Mouse (Mus musculus) adrenal gland, postnatal 10 days (tissue): ENCODE measurements at regions not wholly inside any gene's neighbourhood (a gene's known extent, or its start where the extent isn't known, plus 50 kb on each side); places are given as distances from the start of the nearest gene placed in this dataset.
A peak's percentile ranks its signal among the peaks of the same experiment; 100 is the strongest.

ENCODE experiments used
- DNase-seq: peaks from one replicate; pipeline ENCODE4 v3.0.0; 2021; ENCODE audit warnings: mixed read lengths

DNA sequence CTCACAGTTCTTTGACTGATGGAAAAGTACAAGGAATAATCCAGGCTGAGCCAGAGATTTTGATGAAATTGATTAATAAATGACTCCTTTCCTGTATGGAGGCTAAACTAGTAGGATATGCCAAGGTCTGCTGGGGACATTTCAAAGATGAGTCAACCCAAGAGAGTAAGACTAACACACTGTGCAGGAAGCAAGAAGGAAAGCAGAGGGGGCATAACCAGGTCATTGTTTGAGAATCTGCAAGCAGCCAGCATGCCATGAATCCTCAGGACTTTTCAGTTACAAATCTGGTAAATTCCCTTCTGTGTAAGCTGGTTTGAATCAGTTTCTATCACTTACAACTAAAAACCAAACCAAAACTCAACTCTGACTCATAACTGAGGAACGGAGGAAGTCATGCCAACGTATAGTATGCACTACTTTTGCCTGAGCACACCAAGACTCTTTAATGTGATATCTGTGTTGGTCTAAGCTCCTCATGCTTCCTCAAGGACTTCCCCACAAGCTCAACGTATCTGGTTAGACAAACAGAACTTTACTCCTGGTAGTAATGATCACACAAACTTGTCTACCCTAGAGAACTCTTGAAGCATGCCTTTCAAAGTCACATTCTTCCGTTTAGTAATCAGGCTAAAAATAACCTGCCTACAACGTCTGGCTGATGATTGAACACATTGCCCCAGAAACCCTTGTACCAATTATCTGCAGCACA is 314.0 kb upstream of the Adamts9 start:
- DNase-seq = no peak

GRCm38 (mm10) chr6:93253746-93254145 is 310.5 kb upstream of the Adamts9 start:
- DNase-seq = no peak

- no peak for DNase-seq
These were observed 305.7 kb upstream of the Adamts9 start for GRCm38 (mm10) chr6:93248973-93249372.

DNA sequence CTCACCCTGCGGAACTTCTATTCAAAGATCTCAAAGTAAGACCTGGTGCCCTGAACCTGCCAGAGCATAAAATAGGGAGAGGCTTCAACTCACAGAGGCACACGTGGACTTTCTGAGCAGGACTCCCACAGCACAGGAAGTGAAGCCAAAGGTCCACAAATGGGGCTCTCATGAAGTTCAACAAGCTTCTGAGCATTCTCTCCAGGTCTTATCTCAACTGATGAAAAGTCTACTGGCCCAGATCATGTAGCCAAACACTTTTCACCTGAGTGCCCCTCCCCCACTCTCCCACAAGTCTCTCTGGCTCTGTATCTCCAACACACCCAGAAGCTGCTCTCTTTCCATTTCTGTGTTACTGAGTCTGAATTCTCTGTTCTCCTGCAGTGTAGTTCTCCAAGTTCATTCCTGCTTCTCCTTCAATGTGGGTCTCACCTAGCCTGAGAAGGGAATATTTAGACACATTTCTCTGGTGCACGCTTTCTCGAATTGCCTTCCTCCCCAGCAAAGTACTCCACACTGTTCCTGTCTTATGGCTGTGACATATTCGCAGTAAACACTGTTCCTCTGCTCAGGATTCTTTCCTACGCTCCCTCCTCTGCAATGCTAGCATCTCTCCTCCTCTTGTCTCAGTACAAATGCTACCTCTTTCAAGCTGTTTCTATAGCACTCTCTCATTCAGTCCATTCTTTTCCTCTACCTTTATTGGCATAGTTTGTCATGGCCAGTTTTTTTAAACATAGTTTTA is 303.4 kb upstream of the Adamts9 start:
- DNase-seq = no peak

GRCm38 (mm10) chr6:93235550-93235949 is 292.3 kb upstream of the Adamts9 start:
- DNase-seq = no peak

DNA sequence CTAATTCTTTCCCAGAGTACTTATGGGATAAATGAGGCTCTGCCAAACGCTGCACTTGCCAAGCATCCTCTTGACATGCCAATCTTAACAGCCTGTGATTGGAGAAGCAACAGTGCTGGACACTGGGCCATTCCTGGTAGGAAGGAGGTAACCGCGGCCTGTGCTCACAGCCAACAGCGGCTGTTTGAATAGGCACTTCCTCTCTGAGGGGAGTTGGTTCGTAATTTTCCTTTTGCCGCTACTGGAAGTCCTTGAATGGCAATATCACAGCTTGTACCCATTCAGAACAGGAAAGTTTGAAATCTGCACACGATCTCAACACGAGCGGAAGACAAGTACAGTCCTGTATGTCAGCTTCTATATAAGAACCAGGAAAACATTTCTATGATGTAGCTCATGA is 289.3 kb upstream of the Adamts9 start:
- DNase-seq = no peak

GRCm38 (mm10) chr6:93230450-93230849 is 287.2 kb upstream of the Adamts9 start:
- DNase-seq = no peak

- no peak for DNase-seq
These were observed 286.0 kb upstream of the Adamts9 start for GRCm38 (mm10) chr6:93229320-93229719.

- peak; percentile 20 for DNase-seq
These were observed 280.6 kb upstream of the Adamts9 start for GRCm38 (mm10) chr6:93223610-93224550.

- peak; percentile 6 for DNase-seq
These were observed 274.8 kb upstream of the Adamts9 start for GRCm38 (mm10) chr6:93218015-93218593.

GRCm38 (mm10) chr6:93200886-93201285 is 257.6 kb upstream of the Adamts9 start:
- DNase-seq = no peak

GRCm38 (mm10) chr6:93194741-93195140 is 251.4 kb upstream of the Adamts9 start:
- DNase-seq = no peak

DNA sequence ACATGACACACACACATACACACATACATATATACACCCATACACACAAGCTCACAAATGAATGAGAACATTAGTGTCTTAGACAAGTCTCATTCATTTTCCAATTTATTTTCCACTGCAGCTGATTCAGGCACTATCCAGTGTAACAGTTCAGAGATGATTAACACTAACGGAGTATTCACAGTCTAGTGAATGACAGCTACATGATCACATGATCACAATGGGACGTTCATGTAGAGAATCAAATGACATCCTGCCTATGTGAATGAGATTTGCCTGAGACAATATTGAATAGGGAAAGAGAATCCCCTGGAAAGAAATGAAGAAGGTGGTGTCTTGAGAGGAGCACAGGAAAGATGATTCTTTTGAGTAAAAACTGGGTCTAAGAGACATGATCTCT is 249.7 kb upstream of the Adamts9 start:
- DNase-seq = no peak

DNA sequence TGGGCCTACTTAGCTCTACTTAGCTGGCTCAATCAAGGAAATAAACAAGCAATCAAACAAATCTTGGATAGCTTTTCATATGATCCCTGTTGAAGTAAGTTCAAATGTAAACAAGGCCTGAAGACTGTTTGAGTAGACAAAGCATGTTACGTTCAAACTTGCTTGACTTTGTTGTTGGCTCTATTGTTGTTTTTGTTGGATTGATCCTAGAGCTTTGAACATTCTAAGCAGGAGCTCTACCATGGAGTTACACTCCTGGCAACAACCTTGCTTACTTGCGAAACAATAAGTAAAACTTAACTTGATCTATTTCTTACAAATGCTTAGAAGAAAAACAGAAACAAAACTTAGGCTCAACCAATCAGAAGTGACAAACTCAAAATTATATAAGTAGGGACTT is 247.7 kb upstream of the Adamts9 start:
- DNase-seq = no peak

DNA sequence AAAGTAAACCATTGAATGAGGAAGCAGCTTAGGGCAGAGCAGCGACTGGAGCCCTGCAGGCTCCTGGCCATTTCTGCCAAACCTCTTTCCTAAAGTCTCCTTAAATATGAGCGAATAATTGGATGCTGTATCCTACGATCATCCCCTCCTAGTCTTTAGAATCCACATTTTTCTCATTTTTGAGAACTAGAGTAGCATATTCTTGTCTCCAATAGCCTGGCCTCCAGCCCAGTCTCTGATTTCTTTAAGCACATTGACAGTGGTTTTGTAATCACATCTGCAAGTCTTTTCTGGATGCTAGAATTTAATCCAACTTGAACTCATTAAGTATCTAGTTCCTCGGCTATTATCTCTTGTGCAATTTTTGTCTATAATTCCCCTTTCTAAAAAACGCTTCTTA is 225.2 kb upstream of the Adamts9 start:
- no peak for DNase-seq

DNA sequence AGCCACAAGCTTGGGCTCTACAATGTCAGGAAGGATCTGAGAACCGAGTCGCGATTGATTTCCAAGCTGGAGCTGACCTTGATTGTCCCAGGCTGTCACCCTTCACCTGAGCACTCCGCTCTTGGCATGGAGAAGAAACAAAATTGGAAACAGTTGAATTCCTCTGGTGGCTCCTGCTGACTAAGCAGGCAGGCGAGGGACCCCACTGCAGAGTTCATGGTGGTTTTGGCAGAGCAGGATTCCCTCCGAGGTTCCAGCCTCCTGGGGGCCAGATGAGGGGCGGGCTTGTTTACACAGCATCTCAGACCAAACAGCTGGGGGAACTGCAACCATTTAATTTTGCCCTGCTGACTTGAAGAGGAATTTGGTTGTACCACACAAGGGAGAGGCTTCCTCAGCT is 224.0 kb upstream of the Adamts9 start:
- DNase-seq = no peak

- DNase-seq = no peak
These were observed 222.7 kb upstream of the Adamts9 start for GRCm38 (mm10) chr6:93165942-93166341.

GRCm38 (mm10) chr6:93152431-93153208 is 209.3 kb upstream of the Adamts9 start:
- DNase-seq = no peak

DNA sequence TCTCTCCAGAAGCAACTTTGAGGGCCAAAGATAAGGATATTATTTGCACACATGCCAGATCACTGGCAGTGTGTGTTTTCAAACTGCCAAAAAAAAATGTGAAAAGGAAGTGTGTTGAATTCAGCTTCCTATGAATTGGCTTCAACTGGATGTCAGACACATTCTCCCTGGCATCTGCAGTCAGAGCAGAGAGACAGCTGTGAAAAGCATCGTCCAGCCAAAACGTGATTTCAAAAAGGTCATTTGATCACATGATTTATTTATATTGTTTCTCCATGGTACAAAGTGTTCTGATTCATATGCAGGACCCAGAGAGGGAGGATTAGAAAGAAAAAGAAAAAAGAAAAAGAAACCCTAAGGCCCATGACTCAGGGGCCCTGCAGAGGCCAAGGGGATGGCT is 207.2 kb upstream of the Adamts9 start:
- DNase-seq = peak; percentile 14

- no peak for DNase-seq
These were observed 206.7 kb upstream of the Adamts9 start for GRCm38 (mm10) chr6:93149956-93150355.

GRCm38 (mm10) chr6:93140331-93140731 is 197.0 kb upstream of the Adamts9 start:
- DNase-seq = no peak

- DNase-seq = no peak
These were observed 190.6 kb upstream of the Adamts9 start for GRCm38 (mm10) chr6:93133940-93134339.
